Mouse (Mus musculus) left cerebral cortex, adult 18-20 months (tissue): Measurements from ENCODE around the gene Zfyve21. TPM values are rescaled to one million over a fixed set of nuclear protein-coding genes. Genes with fewer than 3 reads are reported as not detected.
A peak's percentile ranks its signal among the peaks of the same experiment; 100 is the strongest.

ENCODE experiments used
- DNase-seq, 2 experiments: peaks; one replicate each; pipeline ENCODE4 v3.0.0; 2021 to 2022; ENCODE audit warnings: low spot score in 2 of 2, mixed read lengths in 1 of 2
- long read RNA-seq, 2 experiments: library from polyadenylated mRNA; stranded (forward); transcript quantifications; one replicate each; pipeline ENCODE4 v2.0.0; 2021
- total RNA-seq, 2 experiments: library from RNA; stranded (reverse); gene quantifications; 2 replicates each; pipeline ENCODE4 v1.2.3; 2021

Zfyve21 gene
- total RNA-seq = 10 to 100 TPM; 20.7 to 21.1 TPM
- long read RNA-seq, experiment 1, transcript Zfyve21-207 (8 exons, 794 nt) = minor isoform, 11 of 69 reads
- long read RNA-seq, experiment 1, transcript Zfyve21-204 (8 exons, 1,265 nt) = minor isoform, 5 of 69 reads
- long read RNA-seq, experiment 1, transcript Zfyve21-201 (7 exons, 1,308 nt) = major isoform, 37 of 69 reads
- long read RNA-seq, experiment 1, partial matches to known transcripts = 0 of 69 reads
- long read RNA-seq, experiment 1, other reads (novel, unspliced or antisense) = 16 of 69 reads
- long read RNA-seq, experiment 2, transcript Zfyve21-201 (7 exons, 1,308 nt) = major isoform, 28 of 47 reads
- long read RNA-seq, experiment 2, transcript Zfyve21-207 (8 exons, 794 nt) = minor isoform, 6 of 47 reads
- long read RNA-seq, experiment 2, partial matches to known transcripts = 1 of 47 reads
- long read RNA-seq, experiment 2, other reads (novel, unspliced or antisense) = 9 of 47 reads

DNA sequence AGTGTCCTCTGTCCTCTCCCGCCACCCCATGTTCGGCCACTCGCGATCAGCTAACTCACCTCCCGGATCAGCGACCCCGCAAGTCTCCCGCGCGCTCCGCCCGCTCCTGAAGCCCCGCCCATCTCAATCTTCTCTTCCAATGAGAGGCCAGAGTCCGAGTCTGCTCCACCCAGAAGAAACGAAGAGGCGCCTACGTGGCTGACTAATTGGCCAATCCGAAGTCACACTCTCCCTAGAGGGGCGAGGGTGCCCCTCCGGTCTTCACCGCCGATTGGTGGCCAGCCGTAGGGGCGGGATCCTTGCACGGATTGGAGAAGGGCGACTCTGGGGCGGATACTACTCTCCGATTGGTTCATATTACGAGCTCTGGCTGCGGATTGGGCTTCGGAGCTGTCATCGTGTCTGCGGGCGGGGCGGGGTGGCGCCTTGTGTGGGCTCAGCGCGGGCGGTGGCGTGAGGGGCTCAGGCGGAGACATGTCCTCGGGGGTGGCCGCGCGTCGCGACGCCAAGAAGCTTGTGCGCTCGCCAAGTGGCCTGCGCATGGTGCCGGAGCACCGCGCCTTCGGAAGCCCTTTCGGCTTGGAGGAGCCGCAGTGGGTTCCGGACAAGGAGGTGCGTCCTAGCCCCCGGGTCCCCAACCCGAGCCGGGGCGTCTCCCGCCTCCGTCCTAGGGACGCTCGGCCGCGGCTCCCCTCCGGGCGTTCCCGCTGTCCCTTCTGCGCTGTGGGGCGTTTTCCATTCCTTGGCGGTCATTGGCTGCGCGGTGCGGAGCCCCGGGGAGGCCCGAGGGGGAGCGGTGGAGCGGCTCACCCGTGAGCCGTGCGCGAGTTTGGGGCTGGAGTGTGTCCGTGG is at the start of gene Zfyve21, which contains the start of gene Xrcc3:
Gene Zfyve21 (plus strand): TSS at position 405 of the 852 bp plus-strand sequence.
Gene Xrcc3 (minus strand): TSS at position 108 of the 852 bp plus-strand sequence.
- peak; percentile 94 to 97 for DNase-seq

DNA sequence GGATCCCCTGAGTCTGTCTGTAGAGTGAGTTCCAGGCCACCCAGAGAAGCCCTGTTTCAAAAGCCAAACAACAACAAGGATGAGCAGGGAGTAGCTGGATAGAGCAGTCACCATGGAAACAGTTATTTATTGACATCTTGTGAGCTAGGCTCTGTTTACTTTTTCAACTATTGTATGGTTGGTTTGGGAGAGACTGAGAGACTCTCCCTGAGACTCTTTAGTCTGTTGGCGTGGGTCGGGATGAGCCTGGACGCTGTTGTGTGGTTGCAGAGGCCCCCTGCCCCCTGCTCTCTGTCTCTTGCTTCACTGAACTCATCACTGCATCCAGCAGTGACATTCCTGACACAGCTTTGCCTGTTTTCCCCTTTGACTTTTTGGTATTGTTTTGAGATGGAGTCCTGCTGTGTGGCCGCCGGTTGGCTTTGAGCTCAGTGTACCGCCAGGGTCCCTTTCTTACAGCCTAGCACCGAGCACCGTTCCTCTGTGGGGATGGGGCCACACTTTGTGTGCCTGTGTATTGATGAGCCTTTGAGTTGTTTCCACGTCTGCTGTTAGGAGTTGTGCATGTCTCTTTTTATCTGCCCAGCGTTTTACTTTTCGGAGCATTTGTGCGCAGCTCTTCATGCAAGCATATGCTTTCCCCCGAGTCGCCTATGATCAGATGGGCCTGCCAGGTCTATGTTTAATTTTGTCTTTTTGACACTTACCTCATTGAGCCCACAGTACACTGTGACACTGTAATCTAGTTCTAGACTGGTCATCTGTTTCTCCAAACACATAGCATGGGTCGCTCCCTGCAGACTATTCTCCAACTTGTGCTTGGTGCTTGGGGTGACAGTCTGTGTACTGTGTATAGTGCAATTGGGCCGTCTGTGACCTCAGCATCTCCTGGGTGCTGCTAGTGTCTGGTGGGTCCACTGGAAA is 47.4 kb upstream of the Zfyve21 start:
- no peak for DNase-seq

DNA sequence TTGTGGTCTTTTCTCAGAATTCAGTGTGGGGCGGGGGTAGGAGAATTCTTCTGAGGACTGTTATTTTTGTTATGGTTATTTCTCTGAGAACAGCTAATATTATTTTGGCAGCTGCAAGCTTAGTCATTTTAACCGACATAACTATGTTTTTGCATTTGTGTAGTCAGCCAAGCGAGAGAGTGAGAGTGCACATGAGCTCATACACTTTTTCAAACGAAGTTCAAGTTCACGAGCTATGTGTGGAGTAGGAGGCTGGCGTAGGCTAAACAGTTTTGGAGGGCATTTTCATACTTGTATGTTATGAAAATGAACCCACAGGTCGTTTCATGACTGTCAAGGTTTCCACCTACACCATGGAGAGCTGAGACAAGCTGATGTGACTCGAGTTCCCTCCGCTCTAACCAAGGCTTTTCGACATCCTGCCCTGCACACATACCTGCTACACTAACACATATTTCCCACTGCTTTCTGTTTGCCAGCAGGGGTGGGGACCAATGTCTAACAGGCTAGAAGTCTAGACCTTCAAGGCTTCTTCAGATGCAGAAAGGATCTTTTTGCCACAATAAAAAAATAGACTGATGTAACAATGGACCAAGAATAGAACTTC is 45.5 kb upstream of the Zfyve21 start:
- no peak for DNase-seq

DNA sequence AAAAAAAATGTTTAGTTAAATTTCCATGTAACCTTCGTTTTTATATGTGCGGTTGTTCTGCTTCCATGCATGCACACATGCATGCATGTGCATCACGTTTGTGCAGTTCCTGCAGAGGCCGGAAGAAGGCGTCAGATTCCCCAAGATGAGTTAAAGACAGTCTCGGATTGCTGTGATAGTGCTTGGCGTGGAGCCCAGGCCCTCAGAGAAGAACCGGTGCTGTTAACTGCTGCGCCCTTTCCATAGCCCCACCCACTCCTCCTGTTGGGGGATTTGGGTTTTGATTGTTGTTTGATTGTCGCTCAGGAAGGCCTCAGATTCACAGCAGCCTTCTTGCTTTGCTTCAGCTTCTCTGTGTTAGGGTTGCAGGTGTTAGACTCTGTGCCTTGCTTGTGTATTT is 44.7 kb upstream of the Zfyve21 start:
- no peak for DNase-seq

DNA sequence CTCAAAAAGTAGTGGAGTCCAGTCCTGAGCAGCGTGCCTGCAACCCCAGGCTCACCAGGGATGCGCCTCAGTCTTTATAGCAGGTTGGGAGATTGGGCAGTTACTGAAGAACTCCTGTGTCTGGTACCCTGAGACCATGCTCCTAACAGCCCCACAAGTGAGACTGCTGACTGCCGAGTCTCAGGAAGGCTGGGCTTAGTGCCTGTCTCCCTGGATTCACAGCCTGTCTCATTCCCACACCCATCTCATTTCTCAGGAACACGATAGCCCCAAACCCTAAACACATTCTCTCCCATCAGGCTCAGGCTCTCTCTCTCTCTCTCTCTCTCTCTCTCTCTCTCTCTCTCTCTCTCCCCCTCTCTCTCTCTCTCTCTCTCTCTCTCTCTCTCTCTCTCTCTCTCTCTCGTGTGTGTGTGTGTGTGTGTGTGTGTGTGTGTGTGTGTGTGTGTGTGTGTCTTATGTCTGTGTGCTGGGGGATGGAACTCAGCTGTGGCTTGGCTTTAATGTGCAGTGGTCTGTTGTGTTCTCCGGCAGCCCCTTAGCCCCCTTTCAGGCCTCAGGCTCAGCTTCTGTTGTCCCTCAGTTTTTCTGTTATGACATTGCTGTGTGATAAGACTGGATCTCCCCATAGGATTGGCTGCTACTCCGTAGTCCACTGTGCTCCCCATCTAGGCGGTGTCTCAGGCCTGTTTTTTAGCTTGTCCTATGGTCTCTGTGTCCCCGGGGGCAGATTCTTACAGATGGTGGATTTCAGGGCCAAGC is 44.0 kb upstream of the Zfyve21 start:
- DNase-seq = no peak

DNA sequence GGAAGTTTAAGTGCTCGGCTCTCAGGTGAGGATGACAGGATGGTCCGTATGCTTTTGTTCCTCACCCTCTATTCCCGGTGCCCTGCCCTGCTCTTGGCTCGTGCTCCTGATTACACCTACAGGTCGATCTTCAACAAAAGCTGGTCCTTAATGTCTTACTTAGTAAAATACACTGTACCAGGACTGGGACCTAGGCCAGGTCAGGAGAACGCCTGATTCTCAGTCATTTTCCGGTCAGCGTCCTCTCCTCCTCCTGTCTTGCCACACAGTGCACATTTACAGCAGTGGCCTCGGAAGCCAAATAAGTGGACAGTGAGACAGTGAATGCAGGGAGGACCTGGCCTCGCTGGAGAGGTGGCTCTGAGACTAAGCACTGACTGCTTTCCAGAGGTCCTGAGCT is 43.3 kb upstream of the Zfyve21 start:
- DNase-seq = no peak

DNA sequence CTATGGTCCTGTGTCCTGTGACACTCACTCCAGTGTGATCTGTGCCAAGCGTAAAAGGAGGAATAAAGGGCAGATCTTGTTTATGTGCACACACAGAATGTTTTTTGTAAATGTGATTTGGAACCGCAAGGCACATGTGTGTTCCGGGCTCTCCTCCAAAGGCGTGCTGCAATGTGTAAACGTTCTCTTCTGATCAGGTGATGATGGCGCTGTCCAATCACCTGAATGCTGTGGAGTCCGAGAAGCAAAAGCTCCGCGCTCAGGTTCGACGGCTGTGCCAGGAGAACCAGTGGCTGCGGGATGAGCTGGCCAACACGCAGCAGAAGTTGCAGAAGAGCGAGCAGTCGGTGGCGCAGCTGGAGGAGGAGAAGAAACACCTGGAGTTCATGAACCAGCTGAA is 39.8 kb upstream of the Zfyve21 start:
- DNase-seq = no peak

DNA sequence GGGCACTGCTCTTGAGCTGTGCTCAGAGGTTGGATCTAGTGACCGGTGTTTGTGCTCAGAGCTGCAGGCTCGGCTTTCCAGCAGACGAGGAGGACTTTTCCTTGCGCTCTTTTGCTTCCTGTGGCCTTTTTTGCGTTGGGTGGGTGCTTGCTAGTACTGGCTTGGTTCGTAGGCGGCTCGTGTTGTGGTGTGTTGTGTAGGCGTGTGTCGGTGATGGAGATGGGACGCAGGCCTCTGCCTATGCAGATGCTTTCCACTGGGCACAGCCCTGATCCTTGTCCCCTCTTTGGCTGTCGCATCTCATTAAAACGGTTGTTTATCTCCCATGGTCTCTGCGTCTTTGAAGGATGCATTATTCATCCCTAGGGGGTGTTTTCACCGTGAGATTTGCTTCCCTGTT is 39.1 kb upstream of the Zfyve21 start:
- DNase-seq = peak in 1 of 2 experiments; percentile 45

DNA sequence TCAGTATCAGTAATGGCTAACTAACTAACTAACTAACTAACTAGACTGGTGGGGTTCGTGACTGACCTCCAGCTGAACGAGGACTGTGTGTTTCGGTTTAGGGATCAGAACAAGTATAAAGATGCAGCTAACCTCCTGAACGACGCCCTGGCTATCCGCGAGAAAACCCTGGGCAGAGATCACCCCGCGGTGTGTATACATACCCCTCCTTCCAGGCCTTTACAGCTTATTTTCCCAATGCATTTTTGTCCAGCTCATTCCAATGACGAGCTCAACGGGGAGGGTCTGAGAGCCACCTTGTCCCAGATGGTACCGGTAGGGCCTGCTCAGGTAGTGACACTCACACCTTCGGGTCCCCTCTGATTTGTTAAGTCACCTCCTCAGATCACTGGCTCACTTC is 36.1 kb upstream of the Zfyve21 start:
- DNase-seq = no peak

DNA sequence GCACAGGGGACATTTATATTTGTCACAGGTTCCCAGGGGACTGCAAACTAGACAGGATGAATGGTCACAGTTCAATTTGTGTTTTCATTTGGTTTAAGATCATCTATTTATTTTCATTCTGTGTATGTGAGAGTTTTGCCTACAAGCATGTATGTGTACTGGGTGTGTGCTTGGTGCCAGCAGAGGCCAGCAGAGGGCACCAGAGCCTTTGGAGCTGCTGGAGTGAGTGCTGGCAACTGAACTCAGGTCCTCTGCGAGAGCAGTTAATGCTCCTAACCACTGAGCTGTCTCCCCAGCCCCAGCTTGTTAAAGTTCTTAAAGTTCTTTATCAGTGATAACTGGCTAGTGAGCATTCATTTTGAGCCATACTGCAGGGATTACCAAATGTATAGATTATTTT is 34.4 kb upstream of the Zfyve21 start:
- DNase-seq = no peak

DNA sequence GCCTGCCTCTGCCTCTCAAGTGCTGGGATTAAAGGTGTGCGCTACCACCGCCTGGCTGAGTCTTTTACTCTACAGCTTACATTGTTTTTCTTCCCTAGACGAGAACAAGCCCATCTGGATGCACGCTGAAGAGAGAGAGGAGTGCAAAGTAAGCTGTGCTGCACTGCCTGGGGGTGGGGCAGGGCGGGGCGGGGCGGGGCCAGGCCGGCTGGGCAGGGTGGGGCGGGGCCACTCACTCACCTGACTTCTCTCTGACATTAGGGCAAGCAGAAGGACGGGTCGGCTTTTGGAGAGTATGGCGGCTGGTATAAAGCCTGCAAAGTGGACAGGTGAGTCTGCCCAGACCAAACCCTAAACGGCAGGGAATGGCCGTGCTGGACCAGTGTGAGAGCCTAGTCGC is 28.8 kb upstream of the Zfyve21 start:
- no peak for DNase-seq

DNA sequence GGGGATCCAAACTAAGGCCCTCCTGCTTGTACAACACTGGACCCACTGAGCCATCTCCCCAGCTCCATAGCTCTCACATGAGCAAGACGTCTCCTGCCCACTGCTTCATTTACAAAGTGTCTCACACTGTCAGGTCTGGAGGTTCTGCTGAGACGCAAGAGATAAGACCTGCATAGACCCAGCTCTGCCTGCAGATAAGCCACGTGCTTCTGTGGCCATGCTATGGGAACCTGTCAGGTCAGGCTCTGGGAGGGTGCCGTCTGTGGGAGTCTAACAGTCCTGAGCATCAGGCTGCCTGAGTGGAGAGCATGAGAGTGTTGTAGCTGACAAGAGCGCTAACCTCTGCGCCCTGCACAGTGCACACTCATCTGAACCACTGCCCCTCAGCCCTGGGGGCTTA is 27.0 kb upstream of the Zfyve21 start:
- no peak for DNase-seq

DNA sequence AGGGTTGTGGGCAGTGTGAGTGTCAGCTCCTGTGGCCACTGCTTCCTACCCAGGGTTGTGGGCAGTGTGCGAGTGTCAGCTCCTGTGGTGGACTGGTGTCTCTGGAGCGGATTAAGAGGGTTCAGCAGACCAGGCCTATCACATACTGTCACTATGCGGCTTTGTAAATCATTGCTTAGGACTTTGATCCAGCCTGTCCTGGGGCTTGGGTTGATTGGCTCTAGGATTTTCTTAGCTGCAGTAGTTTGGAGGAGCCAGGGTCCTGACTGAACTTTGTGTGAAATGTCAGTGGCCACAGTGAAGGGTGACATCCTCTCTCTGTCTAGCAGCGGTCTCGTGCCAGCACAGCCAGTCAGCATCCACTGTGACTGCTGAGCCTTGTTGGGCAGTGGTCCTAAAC is 23.9 kb upstream of the Zfyve21 start:
- no peak for DNase-seq

DNA sequence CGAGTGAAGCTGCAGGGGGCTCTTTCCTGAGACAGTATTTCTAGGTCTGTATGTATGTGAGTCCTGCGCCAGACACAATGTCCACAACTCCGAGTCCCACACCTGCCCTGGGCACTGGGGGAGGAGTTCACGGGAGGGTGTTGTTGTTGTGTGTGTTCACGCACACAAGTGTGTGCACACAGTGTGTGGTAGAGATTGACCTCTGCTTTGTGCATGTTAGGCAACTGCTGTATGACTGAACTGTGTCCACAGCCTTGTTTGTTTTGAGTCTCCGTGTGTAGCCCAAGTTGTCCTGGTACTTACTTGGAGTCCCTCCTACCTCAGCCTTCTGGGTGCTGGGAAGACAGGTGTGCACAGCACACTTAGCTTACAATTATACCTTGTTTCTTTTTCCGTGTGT is 23.3 kb upstream of the Zfyve21 start:
- DNase-seq = no peak

DNA sequence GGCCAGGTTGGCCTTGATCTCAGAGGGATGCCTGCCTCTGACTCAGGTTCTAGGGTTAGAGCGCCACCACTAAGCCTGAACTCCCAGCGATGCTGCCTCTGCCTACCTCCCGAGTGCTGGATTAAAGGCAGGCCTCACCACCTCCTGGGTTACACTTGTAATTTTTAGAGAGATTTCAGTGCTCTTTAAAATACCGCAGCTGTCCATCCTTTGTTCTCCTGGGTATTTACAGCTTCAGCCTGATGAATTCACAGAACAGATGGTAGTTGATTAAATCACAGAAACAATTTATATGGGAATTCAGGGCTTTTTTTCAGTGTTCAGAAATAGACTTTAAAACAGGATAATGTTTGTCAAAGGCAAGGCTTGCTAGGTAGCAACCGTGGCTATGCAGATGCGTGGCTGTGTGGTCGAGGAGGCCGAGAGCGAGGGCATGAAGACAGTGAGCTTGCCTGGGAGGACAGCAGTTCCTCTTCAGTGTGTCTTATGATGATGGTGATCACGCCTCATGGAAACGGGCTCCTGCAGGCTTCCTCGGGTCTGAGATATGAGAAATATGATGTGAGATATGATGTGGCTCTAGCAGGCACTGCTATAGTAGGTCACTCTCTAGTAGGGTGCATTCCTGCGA is 22.4 kb upstream of the Zfyve21 start:
- peak in 1 of 2 experiments; percentile 50 for DNase-seq

DNA sequence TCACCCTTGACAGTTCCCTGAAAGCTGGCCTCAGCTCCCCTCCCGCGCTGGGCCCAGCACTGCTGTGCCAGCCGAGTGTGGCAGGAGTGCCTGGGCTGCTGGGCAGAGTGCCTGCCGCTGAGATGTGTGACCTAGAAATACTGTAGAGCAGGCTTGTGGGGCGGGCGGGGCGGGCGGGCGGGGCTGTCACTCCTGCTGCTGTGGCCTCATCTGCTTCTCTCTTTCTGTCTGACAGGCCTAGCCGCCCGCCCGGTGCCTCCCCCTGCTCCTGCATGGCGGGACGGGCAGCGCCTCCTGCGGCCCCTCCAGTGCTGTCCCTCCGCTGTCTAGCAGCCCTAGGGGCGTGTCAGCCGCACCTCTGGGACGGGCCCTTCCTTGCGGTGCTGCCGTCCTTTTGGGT is 19.9 kb upstream of the Zfyve21 start:
- peak; percentile 65 to 72 for DNase-seq

DNA sequence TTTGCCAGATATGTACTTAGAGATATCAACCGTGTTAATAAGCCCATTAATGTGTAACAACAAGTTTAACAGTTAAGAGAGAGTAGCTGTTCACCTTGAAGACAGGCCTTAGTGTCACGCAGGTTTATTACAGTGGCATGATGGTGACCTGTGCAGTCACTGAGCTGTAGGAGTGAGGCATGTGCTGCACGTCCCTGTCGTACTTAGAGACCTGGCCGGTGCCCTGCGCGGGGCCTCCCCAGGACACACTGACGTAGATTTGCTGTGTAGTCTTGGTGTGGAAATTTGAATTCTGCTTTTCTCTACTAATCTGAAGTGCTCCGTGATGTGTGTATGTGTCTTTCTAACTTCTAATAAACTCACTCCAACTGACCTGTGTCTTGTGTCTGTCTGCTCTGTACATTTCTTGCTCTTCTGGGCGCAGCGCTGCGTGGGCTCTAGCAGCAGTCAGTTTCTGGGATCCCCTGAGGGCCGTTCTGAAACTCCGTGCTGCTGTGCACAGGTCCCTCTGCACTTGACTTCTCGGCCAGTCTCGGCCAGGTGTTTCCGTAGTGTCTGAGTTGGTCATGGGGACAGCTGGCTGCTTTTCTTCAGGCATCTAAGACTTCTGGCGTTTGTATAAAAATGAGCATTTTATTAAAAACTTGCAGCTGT is 19.3 kb upstream of the Zfyve21 start:
- DNase-seq = no peak

DNA sequence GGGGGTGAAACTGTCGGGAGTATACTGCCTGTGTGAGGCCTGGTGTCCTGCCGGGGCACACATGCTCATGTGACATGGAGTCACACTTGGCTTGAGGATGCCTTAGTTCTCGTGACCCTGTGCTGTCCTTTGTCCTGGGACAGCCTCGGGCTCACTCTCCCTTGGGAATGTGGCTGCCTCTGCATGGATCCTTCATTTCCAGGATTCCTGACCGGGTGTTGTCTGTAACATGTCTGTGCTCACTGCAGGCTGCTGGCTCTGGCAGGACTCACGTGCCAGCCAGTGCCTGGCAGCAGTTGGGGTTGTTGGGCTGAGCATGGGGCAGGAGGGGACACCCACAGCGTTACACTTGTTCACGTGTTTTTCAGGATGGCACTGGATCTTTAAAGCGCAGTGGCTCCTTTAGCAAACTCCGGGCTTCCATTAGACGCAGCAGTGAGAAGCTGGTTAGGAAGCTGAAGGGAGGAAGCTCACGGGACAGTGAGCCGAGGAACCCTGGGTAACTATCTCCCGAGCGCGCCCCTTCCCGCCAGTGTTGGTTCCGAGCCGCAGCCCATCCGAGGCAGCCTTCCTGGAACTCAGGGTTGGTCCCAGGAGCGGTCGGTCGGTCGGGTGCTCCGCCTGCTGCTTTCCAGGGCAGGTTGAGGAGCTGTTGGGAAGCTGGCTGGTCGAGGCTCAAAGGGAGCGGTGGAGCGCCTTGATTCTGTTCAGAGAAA is 18.6 kb upstream of the Zfyve21 start:
- no peak for DNase-seq
